Mouse (Mus musculus): ENCODE results near the gene Lamtor2. TPM values are rescaled to one million over a fixed set of nuclear protein-coding genes. Genes with fewer than 3 reads are reported as not detected.
A peak's percentile ranks its signal among the peaks of the same experiment; 100 is the strongest.

Lamtor2 gene
- polyA plus RNA-seq, 1 experiment from 2014 or later: 183 TPM

DNA sequence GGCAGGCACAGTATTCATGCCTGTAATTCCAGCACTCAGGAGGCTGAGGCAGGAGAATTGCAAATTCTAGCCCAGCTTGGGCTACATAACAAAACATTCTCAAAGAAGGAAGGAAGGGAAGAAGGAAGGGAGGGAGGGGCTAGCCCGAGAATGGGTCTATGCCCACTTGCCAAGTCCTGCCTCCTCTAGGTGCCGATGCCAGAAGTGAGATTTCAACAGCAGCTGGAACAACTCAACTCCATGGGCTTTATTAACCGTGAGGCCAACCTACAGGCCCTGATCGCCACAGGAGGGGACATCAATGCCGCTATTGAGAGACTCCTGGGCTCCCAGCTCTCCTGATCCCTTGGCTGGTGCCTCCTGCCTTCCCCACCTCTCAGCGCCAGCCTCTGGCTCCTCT, 15.0 kb upstream of the Lamtor2 start:
- no peaks in the 10 kb centered on the region for H3K9me3 ChIP-seq (replicated peaks)
- no peak overlapping the region for H3K27ac ChIP-seq (replicated peaks)
- peaks cover 75% of the 10 kb centered on the region for H3K36me3 ChIP-seq
- H3K4me1 ChIP-seq: no peaks in the 10 kb centered on the region
- H3K27me3 ChIP-seq: no peaks in the 10 kb centered on the region
- no peak overlapping the region for H3K4me3 ChIP-seq (replicated peaks)
- no peak overlapping the region for H3K4me2 ChIP-seq (replicated peaks)
- 88% methylated on average over 6 of the region's 6 CpGs for WGBS
- no peak for ATAC-seq (ENCODE audit: insufficient number of reproducible peaks, low FRiP score, low TSS enrichment, low read depth)
- H3K9ac ChIP-seq: no peak overlapping the region

DNA sequence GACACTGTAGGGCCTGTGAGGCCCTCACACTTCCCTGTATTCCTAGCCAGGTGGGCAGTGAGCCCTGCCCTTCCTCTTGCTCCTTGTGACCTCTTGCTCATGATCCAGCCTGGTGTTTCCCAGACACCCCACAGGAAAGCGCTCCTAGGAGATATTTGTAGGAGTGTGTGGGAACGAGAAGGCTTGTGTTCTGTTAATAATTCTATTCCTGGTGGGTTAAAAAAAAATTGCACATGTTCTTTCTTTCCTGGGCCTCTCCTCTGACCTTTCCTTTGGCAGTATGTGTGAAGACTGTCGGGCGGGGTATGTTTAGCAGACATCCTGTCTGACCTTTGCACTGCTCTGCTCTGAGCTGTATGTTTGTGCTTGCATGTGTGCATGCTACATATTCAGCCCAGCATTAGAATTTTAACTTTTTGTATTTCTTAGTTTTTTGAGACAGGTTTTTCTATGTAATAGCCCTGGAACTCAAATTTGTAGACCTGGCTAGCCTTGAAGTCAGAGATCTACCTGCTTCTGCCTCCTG, 13.7 kb upstream of the Lamtor2 start:
- peaks cover 85% of the 10 kb centered on the region for H3K36me3 ChIP-seq
- no peaks in the 10 kb centered on the region for H3K4me1 ChIP-seq

DNA sequence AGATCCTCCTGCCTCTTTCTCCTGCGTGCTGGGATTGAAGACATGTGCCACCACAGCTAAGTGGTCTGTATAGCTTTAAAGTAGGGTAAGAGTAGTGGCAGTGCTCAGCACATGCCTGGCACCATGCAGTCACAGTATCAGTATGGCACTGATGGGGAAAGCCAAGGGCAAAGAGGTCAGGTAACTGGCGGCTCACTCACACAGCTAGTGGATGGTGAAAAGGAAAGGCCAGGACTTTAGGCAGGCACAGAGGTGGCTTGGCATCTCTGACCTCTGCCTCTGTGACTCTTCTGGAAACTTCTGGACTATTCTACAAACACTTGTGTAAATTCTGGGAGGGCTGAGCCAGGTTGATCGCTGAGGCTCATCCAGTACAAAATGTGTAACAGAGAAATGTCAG, 13.2 kb upstream of the Lamtor2 start:
- H3K36me3 ChIP-seq: peaks cover 88% of the 10 kb centered on the region
- 88% methylated on average over 3 of the region's 3 CpGs for WGBS
- no peak overlapping the region for H3K27ac ChIP-seq (replicated peaks)
- H3K9ac ChIP-seq: no peak overlapping the region
- ATAC-seq (ENCODE audit: insufficient number of reproducible peaks, low FRiP score, low TSS enrichment, low read depth): no peak
- no peak overlapping the region for H3K4me2 ChIP-seq (replicated peaks)
- H3K4me1 ChIP-seq: no peaks in the 10 kb centered on the region
- no peaks in the 10 kb centered on the region for H3K9me3 ChIP-seq (replicated peaks)
- no peaks in the 10 kb centered on the region for H3K27me3 ChIP-seq
- H3K4me3 ChIP-seq (replicated peaks): no peak overlapping the region

More for the DNA sequence above, 13.7 kb upstream of the Lamtor2 start:
- Histone ChIP-seq H3K27ac (replicated peaks) (no peak overlapping the region), H3K4me2 (replicated peaks) (no peak overlapping the region), H3K9ac (no peak overlapping the region), H3K27me3 (no peaks in the 10 kb centered on the region), H3K9me3 (replicated peaks) (no peaks in the 10 kb centered on the region), H3K4me3 (replicated peaks) (no peak overlapping the region)
- ATAC-seq (ENCODE audit: insufficient number of reproducible peaks, low FRiP score, low TSS enrichment, low read depth): no peak
- WGBS: 77% methylated on average over 4 of the region's 4 CpGs

- H3K27me3 ChIP-seq: no peaks in the 10 kb centered on the region
- H3K36me3 ChIP-seq: peaks cover 94% of the 10 kb centered on the region
- H3K27ac ChIP-seq (replicated peaks): 0 out of 2 replicates have a peak overlapping the region, but pooled peaks have one; percentile 31
- WGBS: 86% methylated on average over 7 of the region's 7 CpGs
- no peak overlapping the region for H3K4me2 ChIP-seq (replicated peaks)
- no peaks in the 10 kb centered on the region for H3K4me1 ChIP-seq
- no peak overlapping the region for H3K4me3 ChIP-seq (replicated peaks)
- H3K9ac ChIP-seq: no peak overlapping the region
- ATAC-seq (ENCODE audit: insufficient number of reproducible peaks, low FRiP score, low TSS enrichment, low read depth): no peak
- H3K9me3 ChIP-seq (replicated peaks): no peaks in the 10 kb centered on the region
These were observed 11.1 kb upstream of the Lamtor2 start for GRCm38 (mm10) chr3:88563966-88564365.

- H3K4me2 ChIP-seq (replicated peaks): no peak overlapping the region
- no peaks in the 10 kb centered on the region for H3K27me3 ChIP-seq
- peaks cover 94% of the 10 kb centered on the region for H3K36me3 ChIP-seq
- no peaks in the 10 kb centered on the region for H3K4me1 ChIP-seq
- H3K4me3 ChIP-seq (replicated peaks): no peak overlapping the region
- H3K9me3 ChIP-seq (replicated peaks): no peaks in the 10 kb centered on the region
- 0 out of 2 replicates have a peak overlapping the region, but pooled peaks have one; percentile 31 for H3K27ac ChIP-seq (replicated peaks)
- H3K9ac ChIP-seq: no peak overlapping the region
- 69% methylated on average over 4 of the region's 4 CpGs for WGBS
- no peak for ATAC-seq (ENCODE audit: insufficient number of reproducible peaks, low FRiP score, low TSS enrichment, low read depth)
These were observed 10.6 kb upstream of the Lamtor2 start for GRCm38 (mm10) chr3:88563442-88563841.

DNA sequence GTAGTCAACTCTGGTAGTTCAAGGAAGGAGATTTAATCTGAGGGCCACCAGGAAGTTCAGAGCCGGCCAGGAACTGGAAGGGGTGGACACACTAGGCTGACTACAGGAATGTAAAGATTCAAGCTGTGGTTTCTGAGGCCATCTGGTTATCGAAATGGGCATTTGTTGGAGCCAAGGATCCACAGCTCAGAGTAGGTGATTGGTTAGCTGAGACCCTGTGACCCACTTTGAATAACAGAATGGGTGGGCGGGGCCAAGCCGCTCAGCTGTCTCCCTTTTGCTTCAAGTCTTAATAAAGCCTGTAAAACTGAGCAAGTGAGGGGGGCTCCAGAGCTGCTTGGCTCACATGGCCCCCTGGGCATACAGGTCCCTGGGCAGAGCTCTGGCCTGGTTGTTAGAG, 9.1 kb upstream of the Lamtor2 start:
- H3K4me2 ChIP-seq (replicated peaks): no peak overlapping the region
- H3K9me3 ChIP-seq (replicated peaks): no peaks in the 10 kb centered on the region
- H3K4me3 ChIP-seq (replicated peaks): no peak overlapping the region
- H3K4me1 ChIP-seq: no peaks in the 10 kb centered on the region
- WGBS: 75% methylated on average over 4 of the region's 4 CpGs
- no peak overlapping the region for H3K9ac ChIP-seq
- H3K36me3 ChIP-seq: peaks cover 93% of the 10 kb centered on the region
- no peaks in the 10 kb centered on the region for H3K27me3 ChIP-seq
- ATAC-seq (ENCODE audit: insufficient number of reproducible peaks, low FRiP score, low TSS enrichment, low read depth): 0 out of 2 replicates have a peak, but pooled peaks have one; percentile 6
- H3K27ac ChIP-seq (replicated peaks): no peak overlapping the region

GRCm38 (mm10) chr3:88559596-88559995, 6.7 kb upstream of the Lamtor2 start:
- 93% methylated on average over 9 of the region's 9 CpGs for WGBS
- H3K27me3 ChIP-seq: no peaks in the 10 kb centered on the region
- no peaks in the 10 kb centered on the region for H3K9me3 ChIP-seq (replicated peaks)
- no peak for ATAC-seq (ENCODE audit: insufficient number of reproducible peaks, low FRiP score, low TSS enrichment, low read depth)
- peaks cover 6% of the 10 kb centered on the region for H3K4me1 ChIP-seq
- H3K4me3 ChIP-seq (replicated peaks): no peak overlapping the region
- H3K4me2 ChIP-seq (replicated peaks): no peak overlapping the region
- H3K27ac ChIP-seq (replicated peaks): no peak overlapping the region
- no peak overlapping the region for H3K9ac ChIP-seq
- peaks cover 85% of the 10 kb centered on the region for H3K36me3 ChIP-seq

- no peak overlapping the region for H3K4me2 ChIP-seq (replicated peaks)
- no peak overlapping the region for H3K9ac ChIP-seq
- no peaks in the 10 kb centered on the region for H3K9me3 ChIP-seq (replicated peaks)
- H3K4me1 ChIP-seq: peaks cover 20% of the 10 kb centered on the region
- no peaks in the 10 kb centered on the region for H3K27me3 ChIP-seq
- WGBS: 89% methylated on average over 8 of the region's 8 CpGs
- H3K36me3 ChIP-seq: peaks cover 59% of the 10 kb centered on the region
- ATAC-seq (ENCODE audit: insufficient number of reproducible peaks, low FRiP score, low TSS enrichment, low read depth): no peak
- H3K27ac ChIP-seq (replicated peaks): no peak overlapping the region
- H3K4me3 ChIP-seq (replicated peaks): no peak overlapping the region
These were observed 3.7 kb upstream of the Lamtor2 start for GRCm38 (mm10) chr3:88556616-88557015.

GRCm38 (mm10) chr3:88555731-88556130, 2.9 kb upstream of the Lamtor2 start:
- no peak overlapping the region for H3K27ac ChIP-seq (replicated peaks)
- H3K36me3 ChIP-seq: peaks cover 53% of the 10 kb centered on the region
- H3K4me2 ChIP-seq (replicated peaks): no peak overlapping the region
- WGBS: 91% methylated on average over 6 of the region's 6 CpGs
- no peaks in the 10 kb centered on the region for H3K27me3 ChIP-seq
- peaks cover 29% of the 10 kb centered on the region for H3K4me1 ChIP-seq
- no peak overlapping the region for H3K4me3 ChIP-seq (replicated peaks)
- no peak for ATAC-seq (ENCODE audit: insufficient number of reproducible peaks, low FRiP score, low TSS enrichment, low read depth)
- H3K9ac ChIP-seq: no peak overlapping the region
- H3K9me3 ChIP-seq (replicated peaks): no peaks in the 10 kb centered on the region

DNA sequence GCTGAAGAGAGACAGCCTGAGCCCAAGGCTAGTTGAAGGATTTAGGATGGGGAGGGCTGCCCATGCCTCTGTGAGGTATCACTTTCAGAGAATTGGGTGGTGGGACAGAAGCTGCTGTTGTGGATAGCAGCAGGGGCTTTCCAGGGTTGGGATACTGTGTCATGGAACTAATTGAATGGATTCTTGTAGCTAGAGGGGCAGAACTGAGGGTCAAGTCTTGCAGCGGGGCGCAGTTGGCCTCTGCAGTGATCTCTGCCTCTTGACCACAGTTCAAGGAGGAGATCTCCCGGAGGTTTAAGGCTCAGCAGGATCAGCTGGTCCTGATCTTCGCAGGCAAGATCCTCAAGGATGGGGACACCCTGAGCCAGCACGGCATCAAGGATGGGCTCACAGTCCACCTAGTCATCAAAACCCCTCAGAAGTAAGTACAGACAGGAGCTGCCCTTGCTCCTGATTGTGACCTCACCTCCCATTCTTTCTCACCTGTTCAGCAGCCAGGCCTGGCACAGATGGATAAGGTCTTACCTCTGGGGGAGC, 2.3 kb upstream of the Lamtor2 start:
- Histone ChIP-seq H3K4me1 (peaks cover 31% of the 10 kb centered on the region), H3K9ac (no peak overlapping the region), H3K36me3 (peaks cover 47% of the 10 kb centered on the region), H3K9me3 (replicated peaks) (no peaks in the 10 kb centered on the region), H3K4me2 (replicated peaks) (no peak overlapping the region; the same call in 1 of the 2 replicates), H3K4me3 (replicated peaks) (no peak overlapping the region), H3K27ac (replicated peaks) (no peak overlapping the region), H3K27me3 (no peaks in the 10 kb centered on the region)
- WGBS: 84% methylated on average over 5 of the region's 5 CpGs
- no peak for ATAC-seq (ENCODE audit: insufficient number of reproducible peaks, low FRiP score, low TSS enrichment, low read depth)

- no peak; the same call in 1 of the 2 replicates for ATAC-seq (ENCODE audit: insufficient number of reproducible peaks, low FRiP score, low TSS enrichment, low read depth)
- peak overlapping the region; percentile 96 for H3K27ac ChIP-seq (replicated peaks)
- H3K4me2 ChIP-seq (replicated peaks): peak overlapping the region; percentile 79
- H3K27me3 ChIP-seq: no peaks in the 10 kb centered on the region
- peak overlapping the region; percentile 68 for H3K9ac ChIP-seq
- peak overlapping the region; percentile 76 for H3K4me3 ChIP-seq (replicated peaks)
- under 1% methylated on average over 41 of the region's 41 CpGs for WGBS
- H3K9me3 ChIP-seq (replicated peaks): no peaks in the 10 kb centered on the region
- H3K4me1 ChIP-seq: peaks cover 31% of the 10 kb centered on the region
- H3K36me3 ChIP-seq: peaks cover 36% of the 10 kb centered on the region
These were observed 1.2 kb upstream of the Lamtor2 start for GRCm38 (mm10) chr3:88553880-88554586.
